Mouse (Mus musculus) heart, embryonic 10.5 days (tissue): Measurements from ENCODE around the gene Dmrtb1. TPM values are rescaled to one million over a fixed set of nuclear protein-coding genes. Genes with fewer than 3 reads are reported as not detected.

Experiments
- DNase-seq: peaks from one replicate; pipeline ENCODE4 v3.0.0-alpha.2; 2017; ENCODE audit warnings: low spot score
- H3K27ac ChIP-seq: fragments of 300-500 bp; sonication (generic); 2 replicates; pipeline ENCODE4 v1.5.1; 2016; ENCODE audit warnings: mild to moderate bottlenecking
- H3K27me3 ChIP-seq: fragments of 300-500 bp; sonication (generic); 2 replicates; pipeline ENCODE4 v1.6.1; 2016; ENCODE audit warnings: mild to moderate bottlenecking; ENCODE audit not compliant: poor library complexity, insufficient read depth, severe bottlenecking
- H3K36me3 ChIP-seq: fragments of 300-500 bp; sonication (generic); 2 replicates; pipeline ENCODE4 v1.6.1; 2016; ENCODE audit warnings: mild to moderate bottlenecking, moderate library complexity
- H3K4me1 ChIP-seq: fragments of 300-500 bp; sonication (generic); 2 replicates; pipeline ENCODE4 v1.6.1; 2016; ENCODE audit warnings: mild to moderate bottlenecking
- H3K4me3 ChIP-seq: fragments of 300-500 bp; sonication (generic); 2 replicates; pipeline ENCODE4 v1.5.1; 2016; ENCODE audit warnings: mild to moderate bottlenecking, moderate library complexity
- H3K9me3 ChIP-seq: fragments of 300-500 bp; sonication (generic); 2 replicates; pipeline ENCODE4 v1.6.1; 2016; ENCODE audit warnings: mild to moderate bottlenecking, moderate library complexity
- WGBS: fragments of 180-500 bp; shearing (Covaris S2); methylation state at CpG from one replicate; pipeline ENCODE4 v1.1.7; 2016; 5-methylcytosine and 5-hydroxymethylcytosine counted together
- polyA plus RNA-seq: library from polyadenylated mRNA; unstranded; fragments of >200 nt; fragmentation: Nextera tagmentation; extraction: Ambion mirVana; gene quantifications from 2 replicates; pipeline ENCODE4 v1.2.1, GENCODE M21; 2016

Gene Dmrtb1
- polyA plus RNA-seq, 1 experiment from 2014 or later: 0.25 TPM

DNA sequence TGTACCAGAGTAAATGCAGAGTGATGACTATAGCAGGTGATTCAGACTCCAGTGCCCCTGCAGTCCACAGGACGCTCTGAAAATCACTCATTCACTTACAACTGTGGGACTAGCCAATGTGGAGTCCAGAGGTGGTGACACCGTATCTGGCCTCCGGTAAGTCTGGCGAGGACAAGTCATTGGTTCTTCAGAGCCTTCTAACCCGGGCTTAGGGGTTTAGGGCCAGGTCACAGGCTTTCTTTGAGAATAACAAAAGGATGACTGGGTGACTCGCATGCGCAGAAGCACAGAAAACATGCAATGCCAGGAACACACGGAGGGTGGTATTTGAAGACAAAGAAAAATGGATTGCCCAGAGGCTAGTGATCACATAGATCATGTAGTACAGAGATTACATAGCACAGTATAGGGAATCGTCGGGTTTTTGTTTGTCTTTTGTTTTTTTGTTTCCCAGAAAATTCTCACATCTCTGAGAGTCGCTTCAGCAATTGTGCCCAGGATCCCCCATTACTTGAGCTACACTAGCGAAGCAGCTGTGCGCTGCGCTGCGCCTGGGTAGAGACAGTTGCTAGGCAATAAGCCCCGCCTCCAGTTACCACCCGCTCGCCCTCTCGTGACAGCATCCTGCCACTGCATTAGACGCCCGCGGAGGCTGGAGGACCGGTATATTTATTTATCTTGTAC, 10.2 kb downstream of the Dmrtb1 start:
- peak; percentile 90 for DNase-seq
- 0 out of 2 replicates have a peak, but pooled peaks cover 7% of the 10 kb centered on the region for H3K4me1 ChIP-seq
- H3K4me3 ChIP-seq: no peak overlapping the region
- H3K9me3 ChIP-seq: no peaks in the 10 kb centered on the region
- peaks cover 67% of the 10 kb centered on the region for H3K27me3 ChIP-seq
- 21% methylated on average over 23 of the region's 23 CpGs for WGBS
- H3K27ac ChIP-seq: no peak overlapping the region
- no peaks in the 10 kb centered on the region for H3K36me3 ChIP-seq

DNA sequence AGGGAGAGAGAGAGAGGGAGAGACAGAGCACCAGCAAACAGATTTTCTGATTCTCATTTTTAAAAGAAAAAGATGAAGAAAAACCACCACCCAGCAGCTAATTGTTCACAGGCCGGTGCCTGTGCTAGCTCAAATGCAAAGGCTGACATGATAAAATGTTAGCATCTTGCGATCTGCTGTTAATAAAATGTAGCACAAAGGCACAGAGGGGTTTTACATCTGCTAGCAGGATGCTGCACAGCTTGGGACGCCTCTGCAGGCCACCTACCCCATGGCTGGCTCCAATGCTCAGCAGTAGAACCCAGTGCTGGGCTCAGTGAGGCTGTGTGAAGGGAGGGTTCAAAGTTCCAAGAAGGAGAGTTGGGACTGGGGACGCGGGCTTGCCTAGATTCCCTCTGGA, 13.3 kb downstream of the Dmrtb1 start:
- Histone ChIP-seq H3K27me3 (peaks cover 52% of the 10 kb centered on the region), H3K27ac (no peak overlapping the region), H3K4me1 (0 out of 2 replicates have a peak, but pooled peaks cover 7% of the 10 kb centered on the region), H3K9me3 (no peaks in the 10 kb centered on the region), H3K36me3 (no peaks in the 10 kb centered on the region), H3K4me3 (no peak overlapping the region)
- 66% methylated on average over 5 of the region's 5 CpGs for WGBS
- no peak for DNase-seq

DNA sequence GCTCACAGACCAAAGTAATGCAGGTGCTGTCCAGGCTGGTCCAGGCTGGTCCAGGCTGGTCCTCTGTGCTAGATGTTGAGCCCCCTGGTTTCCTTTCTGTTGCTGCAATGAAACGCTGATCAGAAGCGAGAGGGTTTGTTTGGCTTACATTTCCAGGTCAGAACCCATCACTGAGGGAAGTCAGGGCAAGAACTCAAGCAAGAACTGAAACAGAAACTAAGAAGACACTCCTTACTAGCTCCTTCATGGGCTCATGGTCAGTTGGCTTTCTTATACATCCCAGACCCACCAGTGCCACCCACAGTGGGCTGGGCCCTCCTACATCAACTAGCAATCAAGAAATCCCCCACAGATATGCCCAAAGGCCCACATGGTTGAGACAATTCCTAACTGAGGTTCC, 15.5 kb downstream of the Dmrtb1 start:
- Histone ChIP-seq H3K9me3 (no peaks in the 10 kb centered on the region), H3K27me3 (peaks cover 36% of the 10 kb centered on the region), H3K4me3 (no peak overlapping the region), H3K36me3 (no peaks in the 10 kb centered on the region), H3K4me1 (no peaks in the 10 kb centered on the region), H3K27ac (no peak overlapping the region)
- 77% methylated on average over 2 of the region's 2 CpGs for WGBS
- no peak for DNase-seq

DNA sequence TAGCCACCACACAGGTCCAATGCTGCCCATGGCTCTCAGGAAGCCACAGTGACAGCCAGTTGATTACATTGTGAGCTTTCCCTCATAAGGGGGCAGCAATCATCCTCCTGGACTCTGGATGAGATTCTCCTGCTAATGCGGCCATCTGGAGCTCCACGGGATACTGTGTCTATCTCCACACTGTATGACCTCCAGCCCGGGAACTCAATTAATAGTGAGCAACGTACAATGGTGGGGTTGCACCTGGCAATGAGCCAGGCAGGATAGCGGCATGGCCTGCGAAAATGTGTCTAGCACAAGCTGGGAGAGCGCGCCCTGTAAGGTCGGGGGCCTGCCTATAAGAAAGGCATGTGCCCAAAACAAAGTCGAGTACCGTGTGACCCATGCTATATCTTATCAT, 23.4 kb downstream of the Dmrtb1 start:
- WGBS: 93% methylated on average over 11 of the region's 11 CpGs
- Histone ChIP-seq H3K27me3 (0 out of 2 replicates have a peak, but pooled peaks cover 7% of the 10 kb centered on the region), H3K36me3 (no peaks in the 10 kb centered on the region), H3K4me1 (peaks cover 9% of the 10 kb centered on the region; the same call in 1 of the 2 replicates), H3K27ac (no peak overlapping the region), H3K9me3 (no peaks in the 10 kb centered on the region), H3K4me3 (no peak overlapping the region)
- DNase-seq: no peak

DNA sequence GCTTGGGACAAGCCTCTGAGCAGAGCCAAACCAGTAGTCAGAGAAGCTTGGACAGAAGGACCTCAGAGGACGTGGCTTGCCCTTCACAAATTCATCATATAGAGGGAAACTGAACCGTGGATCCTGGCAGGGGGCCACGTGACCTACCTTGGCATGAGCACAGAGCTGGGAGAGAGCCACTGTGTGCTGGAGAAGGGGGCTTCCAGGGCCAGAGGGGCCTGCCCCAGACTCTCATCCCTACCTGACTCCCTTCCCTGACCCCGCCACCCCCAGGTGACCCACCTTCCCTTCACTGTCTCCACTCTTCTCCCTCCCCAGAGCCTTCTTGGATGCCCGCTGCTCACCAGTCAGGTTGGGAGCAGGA, 30.8 kb downstream of the Dmrtb1 start:
- Histone ChIP-seq H3K4me1 (peaks cover 39% of the 10 kb centered on the region), H3K36me3 (no peaks in the 10 kb centered on the region), H3K27ac (no peak overlapping the region), H3K27me3 (peaks cover 40% of the 10 kb centered on the region), H3K9me3 (no peaks in the 10 kb centered on the region), H3K4me3 (no peak overlapping the region)
- WGBS: 81% methylated on average over 5 of the region's 5 CpGs
- DNase-seq: no peak

DNA sequence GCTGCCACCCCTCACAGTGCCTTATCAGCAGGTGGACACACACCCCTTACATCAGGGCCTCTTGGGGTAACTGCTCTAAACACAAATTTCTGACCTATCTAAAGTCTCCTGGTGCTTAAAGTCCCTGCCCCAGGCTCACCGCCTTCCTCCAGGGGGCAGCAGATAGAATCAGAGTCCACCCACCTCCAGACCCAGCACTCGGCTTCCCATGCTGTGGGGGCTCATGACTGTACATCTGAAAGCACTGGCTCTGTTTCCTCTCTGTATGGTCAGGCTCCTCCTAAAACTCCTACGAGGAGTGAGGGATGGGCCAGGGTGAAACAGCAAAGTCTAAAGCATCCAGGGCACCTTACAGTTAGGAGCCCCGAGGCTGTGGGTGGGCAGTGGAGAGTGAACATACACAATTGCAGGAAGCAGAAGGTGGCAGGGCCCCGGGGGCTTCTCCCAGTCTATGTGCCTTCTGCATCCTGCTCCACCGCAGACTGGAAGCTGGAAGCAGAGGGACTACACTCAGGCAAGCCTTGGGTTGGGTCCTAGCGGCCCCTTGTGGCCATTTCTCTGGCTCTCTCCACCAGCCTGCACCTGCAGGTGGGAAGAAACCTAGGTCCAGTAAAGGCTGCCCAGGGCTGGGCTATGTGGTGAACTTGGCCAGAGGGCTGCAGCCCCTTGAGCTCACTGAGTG, 31.3 kb downstream of the Dmrtb1 start:
- H3K36me3 ChIP-seq: no peaks in the 10 kb centered on the region
- H3K4me3 ChIP-seq: 0 out of 2 replicates have a peak overlapping the region, but pooled peaks have one; percentile 3
- WGBS: 13% methylated on average over 7 of the region's 7 CpGs
- H3K27ac ChIP-seq: no peak overlapping the region
- H3K4me1 ChIP-seq: peaks cover 37% of the 10 kb centered on the region
- peak; percentile 91 for DNase-seq
- H3K9me3 ChIP-seq: no peaks in the 10 kb centered on the region
- peaks cover 40% of the 10 kb centered on the region for H3K27me3 ChIP-seq

DNA sequence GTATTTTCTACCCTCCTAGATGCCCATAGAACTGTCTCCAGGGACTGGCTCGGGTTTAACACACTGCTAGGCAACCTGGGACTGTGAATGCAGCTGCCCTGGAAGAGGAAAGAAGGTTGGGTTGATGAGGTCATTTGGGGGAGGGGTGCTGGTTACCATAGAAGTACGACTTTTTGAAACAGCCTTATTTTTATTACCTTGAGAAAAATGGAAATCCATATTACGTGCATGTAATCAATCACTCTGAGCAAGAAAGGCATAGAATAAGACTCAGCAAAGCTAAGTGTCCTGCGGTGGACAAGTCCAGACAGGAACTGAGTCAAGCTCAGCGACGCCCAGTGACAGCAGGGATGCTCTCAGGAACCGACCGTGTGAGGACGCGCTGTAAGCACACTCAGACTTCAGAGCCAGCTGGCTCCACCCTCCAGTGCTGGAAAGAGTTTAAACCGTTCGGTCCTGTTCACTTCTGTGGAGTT, 33.0 kb downstream of the Dmrtb1 start:
- DNase-seq: no peak
- peaks cover 35% of the 10 kb centered on the region for H3K27me3 ChIP-seq
- H3K36me3 ChIP-seq: no peaks in the 10 kb centered on the region
- no peaks in the 10 kb centered on the region for H3K9me3 ChIP-seq
- 0 out of 2 replicates have a peak overlapping the region, but pooled peaks have one; percentile 22 for H3K27ac ChIP-seq
- 34% methylated on average over 12 of the region's 12 CpGs for WGBS
- no peak overlapping the region for H3K4me3 ChIP-seq
- H3K4me1 ChIP-seq: peaks cover 30% of the 10 kb centered on the region

DNA sequence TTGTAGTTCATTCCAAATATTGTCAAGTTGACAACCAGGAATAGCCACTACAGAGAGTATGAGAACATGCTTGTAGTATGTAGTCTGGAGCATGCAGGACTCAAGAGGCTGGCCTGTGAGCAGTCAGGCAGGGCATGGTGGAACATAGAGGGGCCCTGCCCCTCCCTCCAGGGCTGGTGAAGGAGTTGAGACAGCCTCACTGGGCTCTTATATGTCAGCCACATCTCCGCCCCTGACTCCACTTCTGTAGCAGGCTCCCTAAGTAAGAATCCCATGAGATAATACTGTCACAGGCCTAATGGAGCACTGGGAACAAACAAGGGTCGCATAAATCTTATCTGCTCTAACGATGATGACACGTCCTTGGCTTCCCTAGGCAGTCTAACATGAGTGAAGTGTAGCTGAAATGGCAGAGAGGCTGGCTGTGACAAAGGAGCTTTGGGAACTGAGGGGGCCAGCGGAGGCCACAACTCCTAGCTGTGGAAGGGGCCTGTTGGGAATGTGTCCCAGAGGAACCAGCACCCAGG, 35.0 kb downstream of the Dmrtb1 start:
- H3K27ac ChIP-seq: 0 out of 2 replicates have a peak overlapping the region, but pooled peaks have one; percentile 52
- no peaks in the 10 kb centered on the region for H3K9me3 ChIP-seq
- H3K36me3 ChIP-seq: no peaks in the 10 kb centered on the region
- H3K4me1 ChIP-seq: peaks cover 30% of the 10 kb centered on the region
- peaks cover 17% of the 10 kb centered on the region; the same call in 1 of the 2 replicates for H3K27me3 ChIP-seq
- WGBS: 40% methylated on average over 5 of the region's 5 CpGs
- DNase-seq: no peak
- no peak overlapping the region for H3K4me3 ChIP-seq

DNA sequence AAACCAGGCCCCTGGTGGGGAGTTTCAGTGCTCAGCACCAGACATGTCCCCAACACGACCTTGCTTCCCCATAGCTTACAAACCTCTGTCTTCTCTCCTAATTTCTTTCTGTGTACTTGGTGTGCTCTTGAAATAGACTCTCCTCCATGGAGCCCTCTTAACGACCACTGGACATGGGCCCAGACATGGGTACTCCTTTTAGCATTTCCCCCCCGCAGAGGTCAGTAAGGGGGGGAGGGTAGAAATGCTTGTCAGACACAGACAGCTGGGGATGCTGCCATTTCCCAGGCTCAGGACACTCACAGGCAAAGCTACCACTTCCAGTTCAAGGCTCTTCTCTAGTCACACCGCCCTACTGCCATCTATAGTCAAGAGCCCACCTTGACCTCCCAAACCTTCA, 42.4 kb downstream of the Dmrtb1 start:
- Histone ChIP-seq H3K36me3 (no peaks in the 10 kb centered on the region), H3K27ac (no peak overlapping the region), H3K9me3 (no peaks in the 10 kb centered on the region), H3K4me3 (no peak overlapping the region), H3K27me3 (no peaks in the 10 kb centered on the region), H3K4me1 (peaks cover 9% of the 10 kb centered on the region)
- WGBS: 59% methylated on average over 4 of the region's 4 CpGs
- DNase-seq: no peak

DNA sequence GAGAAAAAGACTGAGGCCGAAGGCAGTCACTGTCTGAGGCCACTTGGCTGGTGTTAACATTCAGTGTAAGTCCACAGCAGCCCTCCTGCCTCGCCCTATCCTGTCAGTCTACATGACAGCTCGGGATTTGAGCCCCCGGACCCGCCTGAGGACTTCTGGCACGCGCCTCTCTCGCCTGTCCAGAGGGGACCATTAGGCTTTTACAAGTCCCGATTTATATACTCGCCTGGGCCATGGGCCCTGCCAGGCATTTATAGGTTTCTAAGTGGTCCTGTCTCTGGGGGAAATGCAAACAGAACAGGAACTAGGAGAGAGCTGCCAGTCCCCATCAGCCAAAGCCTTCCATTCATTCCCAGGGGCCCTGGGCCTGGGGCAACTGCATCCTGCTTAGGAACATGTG, 45.7 kb downstream of the Dmrtb1 start:
- Histone ChIP-seq H3K4me1 (peaks cover 14% of the 10 kb centered on the region), H3K4me3 (no peak overlapping the region), H3K9me3 (no peaks in the 10 kb centered on the region), H3K36me3 (no peaks in the 10 kb centered on the region), H3K27ac (no peak overlapping the region), H3K27me3 (peaks cover 15% of the 10 kb centered on the region)
- WGBS: 79% methylated on average over 10 of the region's 10 CpGs
- DNase-seq: no peak

DNA sequence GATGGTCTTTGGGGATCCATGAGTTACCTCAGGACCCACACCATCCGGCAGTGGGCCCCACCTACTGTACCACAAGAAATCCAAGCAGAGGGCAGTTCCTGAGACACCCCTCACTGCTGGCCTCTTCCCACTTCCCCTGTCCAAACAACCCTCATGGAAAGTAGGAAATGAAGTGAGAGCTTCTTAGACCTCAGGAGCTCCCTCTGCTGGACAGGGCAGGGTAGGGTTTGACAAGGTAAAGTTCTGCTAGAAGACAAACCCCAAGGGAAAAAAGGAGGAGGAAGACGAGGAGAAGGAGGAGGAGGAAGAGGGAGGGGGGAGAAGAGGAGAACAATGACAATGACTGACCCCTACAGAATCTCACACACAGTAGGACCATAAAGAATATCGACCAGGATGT, 46.4 kb downstream of the Dmrtb1 start:
- H3K27me3 ChIP-seq: peaks cover 17% of the 10 kb centered on the region
- DNase-seq: no peak
- 61% methylated on average over 3 of the region's 3 CpGs for WGBS
- H3K27ac ChIP-seq: no peak overlapping the region
- H3K4me1 ChIP-seq: peaks cover 14% of the 10 kb centered on the region
- no peaks in the 10 kb centered on the region for H3K9me3 ChIP-seq
- no peaks in the 10 kb centered on the region for H3K36me3 ChIP-seq
- no peak overlapping the region for H3K4me3 ChIP-seq

DNA sequence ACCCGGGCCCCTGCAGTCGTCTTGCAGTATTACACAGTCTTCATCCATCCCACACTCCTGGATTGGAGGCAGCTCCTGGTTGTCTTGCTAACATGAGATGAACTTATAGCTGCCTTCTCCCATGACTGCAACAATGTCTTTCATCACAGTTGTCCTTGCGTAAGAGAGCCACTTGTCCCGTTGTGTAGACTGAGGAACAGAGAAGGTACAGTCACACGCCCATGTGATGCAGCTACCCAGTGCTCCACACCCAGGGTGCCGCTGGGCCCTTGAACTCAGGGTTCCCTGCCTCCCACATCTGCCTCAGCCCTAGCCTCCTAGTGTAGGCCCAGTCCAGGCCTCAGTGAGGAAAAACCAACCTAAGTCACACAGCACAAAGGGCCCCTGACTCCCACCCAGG, 47.9 kb downstream of the Dmrtb1 start:
- WGBS: 72% methylated on average over 6 of the region's 6 CpGs
- H3K4me1 ChIP-seq: 0 out of 2 replicates have a peak, but pooled peaks cover 9% of the 10 kb centered on the region
- no peak overlapping the region for H3K4me3 ChIP-seq
- H3K27me3 ChIP-seq: peaks cover 22% of the 10 kb centered on the region
- H3K36me3 ChIP-seq: no peaks in the 10 kb centered on the region
- no peaks in the 10 kb centered on the region for H3K9me3 ChIP-seq
- no peak overlapping the region for H3K27ac ChIP-seq
- DNase-seq: no peak

DNA sequence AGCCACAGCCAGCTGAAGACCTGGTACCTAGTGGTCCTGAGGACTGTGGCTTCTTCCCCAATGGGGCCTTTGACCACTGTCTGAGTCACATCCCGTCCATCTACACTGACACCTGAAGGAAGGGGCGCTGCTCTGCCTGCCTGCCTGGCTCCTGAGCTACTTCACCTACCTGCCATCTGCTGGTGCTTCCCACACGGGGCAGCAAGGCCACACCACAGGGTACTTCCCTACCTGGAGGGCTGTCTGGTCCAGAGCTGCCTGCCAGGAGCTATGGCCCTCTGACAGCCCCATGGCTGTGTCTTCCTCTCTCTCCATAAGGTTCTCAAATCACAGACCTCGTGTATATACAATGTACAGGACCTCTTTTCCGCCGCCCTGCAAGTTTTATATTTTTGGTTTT, 49.4 kb downstream of the Dmrtb1 start:
- no peak overlapping the region for H3K4me3 ChIP-seq
- peaks cover 36% of the 10 kb centered on the region for H3K27me3 ChIP-seq
- DNase-seq: no peak
- peaks cover 15% of the 10 kb centered on the region; the same call in 1 of the 2 replicates for H3K4me1 ChIP-seq
- H3K36me3 ChIP-seq: no peaks in the 10 kb centered on the region
- no peaks in the 10 kb centered on the region for H3K9me3 ChIP-seq
- 74% methylated on average over 6 of the region's 6 CpGs for WGBS
- no peak overlapping the region for H3K27ac ChIP-seq
